Mouse (Mus musculus) c-Kit-positive CD71-positive TER-119-negative erythroid progenitor cells, embryonic 14.5 days (primary cell): ENCODE results near the gene Cox14.
"Not testable (repeated sequence)": the region's sequence is repeated elsewhere in the genome, so short reads cannot be mapped to it uniquely, and the experiment has no call there.

Source experiments
- DNase-seq: peaks from one replicate; pipeline ENCODE4 v3.0.0-alpha.2; 2013; ENCODE audit warnings: low read depth

Cox14 gene

DNA sequence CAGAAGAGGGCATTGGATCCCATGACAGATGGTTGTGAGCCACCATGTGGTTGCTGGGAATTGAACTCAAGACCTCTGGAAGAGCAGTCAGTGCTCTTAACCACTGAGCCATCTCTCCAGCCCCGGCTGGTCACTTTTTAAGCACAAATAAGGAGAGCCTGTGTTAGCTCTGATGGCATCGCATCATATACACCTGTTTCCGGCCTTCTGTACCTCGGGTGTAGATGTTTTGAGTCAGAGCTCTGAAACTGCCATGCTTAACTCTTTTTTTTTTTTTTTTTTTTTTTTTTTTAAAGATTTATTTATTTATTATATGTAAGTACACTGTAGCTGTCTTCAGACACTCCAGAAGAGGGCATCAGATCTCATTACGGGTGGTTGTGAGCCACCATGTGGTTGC lies 1.6 kb downstream of the Cox14 start:
- DNase-seq, result not testable (repeated sequence)

- no peak for DNase-seq
Measured at GRCm38 (mm10) chr15:99727525-99727924, 2.1 kb downstream of the Cox14 start.

DNA sequence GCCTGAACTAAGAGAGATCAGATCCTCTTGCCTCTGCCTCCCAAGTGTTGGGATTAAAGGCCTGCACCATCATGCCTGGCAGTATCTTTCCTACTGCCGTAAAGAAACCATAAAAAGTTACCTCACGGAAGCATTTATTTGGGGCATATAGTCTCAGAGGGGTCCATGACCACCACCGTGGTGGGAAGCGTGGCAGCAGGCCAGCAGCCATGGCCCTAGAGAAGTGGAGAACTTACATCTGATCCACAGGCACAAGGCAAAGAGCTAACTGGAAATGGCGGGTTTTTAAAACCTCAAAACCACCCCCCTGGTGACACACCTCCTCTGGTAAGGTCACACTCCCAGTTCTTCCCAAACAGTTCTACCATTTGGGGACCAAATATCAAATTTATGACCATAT lies 2.8 kb downstream of the Cox14 start:
- DNase-seq, result no peak

GRCm38 (mm10) chr15:99729056-99729783 lies 3.8 kb downstream of the Cox14 start:
- DNase-seq, result no peak

DNA sequence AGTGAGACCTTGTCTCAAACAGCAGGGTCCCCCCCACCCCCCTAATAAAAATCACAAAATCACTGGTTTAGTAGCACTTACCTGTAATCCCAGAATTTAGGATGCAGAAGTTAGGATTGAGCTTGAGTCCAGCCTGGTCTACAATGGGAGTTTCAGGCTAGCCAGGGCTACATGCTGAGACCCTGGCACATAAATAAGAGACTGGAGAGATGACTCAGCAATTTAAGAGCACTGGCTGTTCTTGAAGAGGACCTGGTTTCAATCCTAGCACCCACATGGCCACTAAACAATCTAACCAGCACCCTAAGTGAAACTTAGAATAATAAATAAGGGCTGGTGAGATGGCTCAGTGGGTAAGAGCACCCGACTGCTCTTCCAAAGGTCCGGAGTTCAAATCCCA lies 5.7 kb downstream of the Cox14 start:
- no peak for DNase-seq

DNA sequence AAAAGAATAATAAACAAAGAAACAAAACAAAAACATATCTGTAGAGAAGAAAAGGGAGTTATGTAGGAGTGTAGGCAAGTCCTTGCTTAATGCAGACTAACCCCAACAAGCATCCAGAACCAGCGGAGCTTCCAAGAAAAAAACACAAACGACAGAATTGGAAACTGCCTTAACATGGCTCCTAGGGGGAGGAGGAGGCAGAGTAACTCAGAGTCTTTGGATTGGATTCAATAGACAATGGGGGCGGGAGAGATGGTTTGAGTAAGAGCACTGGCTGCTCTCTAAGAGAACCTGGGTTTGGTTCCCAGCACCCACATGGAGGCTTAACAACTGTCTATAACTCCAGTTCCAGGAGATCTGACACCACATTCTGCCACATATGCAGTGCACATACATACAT lies 6.3 kb downstream of the Cox14 start:
- DNase-seq, result no peak

GRCm38 (mm10) chr15:99733186-99733585 lies 7.8 kb downstream of the Cox14 start:
- DNase-seq, result no peak

DNA sequence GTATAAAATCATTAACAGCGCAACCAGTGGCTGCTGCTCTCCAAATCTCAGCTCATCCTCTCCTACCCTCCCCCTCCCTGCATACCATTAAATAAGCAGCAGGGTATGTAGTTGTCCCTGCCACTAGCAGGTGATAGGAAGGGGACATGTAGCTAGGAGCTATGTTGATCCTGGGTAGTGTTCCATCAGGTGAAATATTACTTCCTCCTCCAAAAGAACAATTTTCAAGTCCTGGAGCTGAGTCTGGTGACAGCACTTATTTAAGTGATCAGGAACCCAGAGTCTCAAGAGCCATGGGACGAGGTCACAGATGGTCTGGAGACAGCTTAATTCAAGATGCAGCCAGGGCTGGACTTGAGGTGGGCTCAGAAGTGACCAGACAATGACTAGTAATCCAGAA lies 10.2 kb downstream of the Cox14 start:
- DNase-seq, result no peak

- DNase-seq, result no peak
Measured at GRCm38 (mm10) chr15:99736675-99737074, 11.3 kb downstream of the Cox14 start.

GRCm38 (mm10) chr15:99740229-99740628 lies 14.8 kb downstream of the Cox14 start:
- DNase-seq, result no peak

DNA sequence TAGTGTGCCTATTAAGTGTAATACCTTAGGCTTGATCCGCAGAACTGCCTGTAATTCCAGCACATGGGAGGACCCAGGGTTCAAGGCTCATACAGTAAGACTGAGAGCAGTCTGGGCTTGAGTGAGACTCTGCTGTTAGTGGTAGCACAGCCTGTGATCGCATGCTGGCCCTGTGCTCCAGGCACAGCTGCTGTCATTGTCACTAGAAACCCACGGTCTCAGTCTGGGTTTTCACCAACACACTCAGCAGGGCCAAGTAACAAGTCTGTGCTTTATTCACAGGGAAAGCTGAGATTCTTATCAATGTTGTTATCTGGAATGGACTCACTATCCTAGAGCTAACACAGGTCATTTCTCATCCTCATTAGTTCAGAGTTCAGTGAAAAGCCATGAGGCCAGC lies 28.8 kb downstream of the Cox14 start:
- DNase-seq, result no peak

DNA sequence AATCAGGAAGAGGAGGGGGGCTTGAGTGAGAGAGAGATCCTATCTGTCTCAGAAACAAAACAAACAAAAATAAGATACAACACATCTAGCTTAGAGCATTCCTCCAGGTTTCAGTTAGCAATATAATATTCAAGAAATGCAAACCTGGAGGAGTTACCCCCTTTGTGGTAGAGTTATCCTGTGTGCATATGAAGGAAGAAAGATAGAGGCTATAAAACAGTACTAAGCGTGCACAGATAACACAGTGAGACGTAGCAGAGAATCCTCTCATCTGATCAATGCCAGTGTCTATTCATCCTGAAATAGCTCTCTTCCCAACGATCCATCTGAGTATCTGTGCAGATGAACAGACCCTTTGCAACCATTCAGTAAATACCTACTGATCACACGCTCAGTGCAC lies 42.0 kb downstream of the Cox14 start:
- no peak for DNase-seq

DNA sequence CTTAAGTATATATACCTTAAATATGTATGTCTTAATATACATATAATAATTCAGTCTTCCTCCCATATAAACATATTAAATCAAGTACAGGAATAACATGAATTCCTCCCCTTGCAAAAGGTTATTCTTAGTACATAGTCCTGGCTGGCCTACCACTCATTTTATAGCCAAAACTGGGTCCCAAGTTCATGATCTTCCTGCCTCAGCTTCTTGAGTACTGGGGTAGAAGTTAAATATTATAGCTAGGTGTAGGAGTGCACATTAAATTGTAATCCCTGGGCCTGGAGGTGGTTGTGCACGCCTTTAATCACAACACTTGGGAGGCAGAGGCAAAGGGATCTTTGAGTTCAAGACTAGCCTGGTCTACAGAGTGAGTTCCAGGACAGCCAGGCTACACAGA lies 43.3 kb downstream of the Cox14 start:
- no peak for DNase-seq

DNA sequence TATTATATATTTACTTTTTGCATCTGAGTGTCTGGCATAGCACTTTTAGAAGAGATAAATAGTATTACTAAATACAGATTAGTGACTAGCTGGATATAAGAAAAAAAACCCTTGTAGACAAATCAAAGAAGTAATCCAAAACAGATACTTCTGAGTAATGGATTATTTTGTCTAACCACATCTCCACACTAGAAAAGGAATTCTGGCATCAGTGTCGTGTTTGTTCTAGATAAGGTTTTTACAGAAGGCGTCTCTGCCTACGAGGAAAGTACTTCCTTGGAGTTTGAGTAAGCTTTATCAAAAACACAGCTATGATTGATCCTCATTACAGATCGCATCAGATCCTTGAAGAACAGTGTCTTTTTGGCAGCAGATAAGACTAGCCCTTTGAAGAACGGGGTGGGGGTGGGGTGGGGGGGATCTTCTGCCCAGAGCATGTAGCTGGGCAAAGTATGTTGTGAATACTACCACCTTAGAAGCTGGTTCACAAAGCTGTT lies 45.6 kb downstream of the Cox14 start:
- no peak for DNase-seq

- no peak for DNase-seq
Measured at GRCm38 (mm10) chr15:99771601-99772276, 46.3 kb downstream of the Cox14 start.

- DNase-seq, result peak; percentile 32
Measured at GRCm38 (mm10) chr15:99772277-99772880, 47.0 kb downstream of the Cox14 start.

GRCm38 (mm10) chr15:99772881-99772924 lies 47.3 kb downstream of the Cox14 start, which contains the start of gene Cers5:
Gene Cers5, minus strand, starts transcription at chr15:99772885.
- DNase-seq, result not testable (repeated sequence)

GRCm38 (mm10) chr15:99772925-99773324 lies 47.5 kb downstream of the Cox14 start:
- DNase-seq, result no peak
